Mouse (Mus musculus) gastrocnemius, adult 8-10 months (tissue): ENCODE measurements around the gene Zfand3. TPM values are rescaled to one million over a fixed set of nuclear protein-coding genes. Genes with fewer than 3 reads are reported as not detected.

Source experiments
- DNase-seq, 2 experiments: peaks; one replicate each; pipeline ENCODE4 v3.0.0; 2022; ENCODE audit warnings: low spot score in 2 of 2
- total RNA-seq, 4 experiments: library from RNA; stranded (reverse); gene quantifications; 2 replicates each; pipeline ENCODE4 v1.2.4; 2022

The Zfand3 gene
- total RNA-seq, 4 experiments from 2014 or later: 209 to 234 (median 219) TPM

DNA sequence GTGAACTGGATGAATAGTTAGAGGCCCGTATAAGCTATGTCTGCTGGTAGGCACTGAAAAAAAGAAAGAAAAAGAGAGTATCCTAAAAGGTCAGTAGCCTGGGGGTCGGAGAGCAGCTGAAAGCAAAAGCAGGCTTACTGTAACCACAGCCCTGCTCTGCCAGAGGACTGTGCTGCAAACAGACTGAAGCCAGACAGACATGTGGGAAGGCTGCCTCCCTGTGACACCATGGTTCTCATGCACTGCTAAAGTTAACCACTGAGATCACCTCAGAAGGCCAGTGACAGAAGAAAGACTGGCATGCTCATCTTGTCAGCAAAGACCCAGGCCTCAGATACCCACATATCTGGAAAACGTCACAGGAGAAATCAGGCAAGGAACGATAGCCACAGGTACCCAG, 253.9 kb downstream of the Zfand3 start:
- no peak for DNase-seq

DNA sequence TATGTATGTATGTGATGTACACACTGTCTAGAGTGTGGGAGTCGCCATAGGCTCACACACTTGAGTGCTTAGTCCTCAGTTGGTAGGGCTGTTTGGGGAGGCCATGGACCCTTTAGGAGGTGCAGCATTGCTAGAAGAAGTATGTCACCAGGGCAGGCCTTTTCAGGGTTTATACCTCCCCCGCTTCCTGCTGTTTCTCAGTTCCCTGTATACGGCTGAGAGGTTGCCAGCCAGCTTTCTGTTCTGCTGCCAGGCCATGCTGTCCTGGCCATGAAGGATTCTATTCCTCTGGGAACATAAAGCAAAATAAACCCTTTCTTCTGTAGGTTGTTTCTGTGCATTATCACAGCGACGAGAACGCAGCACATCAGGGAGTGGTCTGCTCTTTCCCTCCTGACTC, 255.4 kb downstream of the Zfand3 start:
- DNase-seq: no peak

Other genes with a start within 250 kb of the Zfand3 start
- gene Mdga1, start 34.6 kb upstream of the Zfand3 start, total RNA-seq: 10 to 100 TPM; 12.1 to 28.3 (median 24.5) TPM